Mouse (Mus musculus): Measurements from ENCODE around the gene Rnd1.

Rnd1 gene

GRCm38 (mm10) chr15:98676940-98677728 lies at the start of gene Rnd1:
TSS of gene Rnd1 (minus strand) at chr15:98677461.
- DNase-seq (ENCODE audit: low spot score in 2 of 2) = peak; percentile 82 to 88

- no peak for DNase-seq (ENCODE audit: low spot score in 2 of 2)
Measured at GRCm38 (mm10) chr15:98726746-98727145, 49.5 kb upstream of the Rnd1 start.

GRCm38 (mm10) chr15:98726079-98726478 lies 48.8 kb upstream of the Rnd1 start:
- DNase-seq (ENCODE audit: low spot score in 2 of 2) = no peak

GRCm38 (mm10) chr15:98724441-98724840 lies 47.2 kb upstream of the Rnd1 start:
- no peak for DNase-seq (ENCODE audit: low spot score in 2 of 2)

GRCm38 (mm10) chr15:98722854-98723253 lies 45.6 kb upstream of the Rnd1 start:
- no peak for DNase-seq (ENCODE audit: low spot score in 2 of 2)

GRCm38 (mm10) chr15:98722191-98722590 lies 44.9 kb upstream of the Rnd1 start:
- DNase-seq (ENCODE audit: low spot score in 2 of 2) = no peak

- DNase-seq (ENCODE audit: low spot score in 2 of 2) = no peak
Measured at GRCm38 (mm10) chr15:98717301-98717700, 40.0 kb upstream of the Rnd1 start.

- DNase-seq (ENCODE audit: low spot score in 2 of 2) = no peak
Measured at GRCm38 (mm10) chr15:98714230-98714652, 37.0 kb upstream of the Rnd1 start.

- peak in 1 of 2 experiments; percentile 48 for DNase-seq (ENCODE audit: low spot score in 2 of 2)
Measured at GRCm38 (mm10) chr15:98710442-98710841, 33.2 kb upstream of the Rnd1 start.

- peak; percentile 79 to 82 for DNase-seq (ENCODE audit: low spot score in 2 of 2)
Measured at GRCm38 (mm10) chr15:98707766-98708372, 30.6 kb upstream of the Rnd1 start, which contains the start of gene Ccdc65. TSS of gene Ccdc65 (plus strand) at chr15:98708207.

GRCm38 (mm10) chr15:98704312-98704711 lies 27.1 kb upstream of the Rnd1 start:
- DNase-seq (ENCODE audit: low spot score in 2 of 2) = no peak

GRCm38 (mm10) chr15:98699190-98700105 lies 22.2 kb upstream of the Rnd1 start:
- peak; percentile 74 to 86 for DNase-seq (ENCODE audit: low spot score in 2 of 2)

- no peak for DNase-seq (ENCODE audit: low spot score in 2 of 2)
Measured at GRCm38 (mm10) chr15:98696216-98696615, 19.0 kb upstream of the Rnd1 start.

- no peak for DNase-seq (ENCODE audit: low spot score in 2 of 2)
Measured at GRCm38 (mm10) chr15:98695726-98696125, 18.5 kb upstream of the Rnd1 start.

- DNase-seq (ENCODE audit: low spot score in 2 of 2) = no peak
Measured at GRCm38 (mm10) chr15:98692171-98692715, 15.0 kb upstream of the Rnd1 start.

- peak in 1 of 2 experiments; percentile 23 for DNase-seq (ENCODE audit: low spot score in 2 of 2)
Measured at GRCm38 (mm10) chr15:98691486-98692147, 14.4 kb upstream of the Rnd1 start.

- DNase-seq (ENCODE audit: low spot score in 2 of 2) = no peak
Measured at GRCm38 (mm10) chr15:98689682-98690081, 12.4 kb upstream of the Rnd1 start.

GRCm38 (mm10) chr15:98685926-98686325 lies 8.7 kb upstream of the Rnd1 start:
- no peak for DNase-seq (ENCODE audit: low spot score in 2 of 2)

- no peak for DNase-seq (ENCODE audit: low spot score in 2 of 2)
Measured at GRCm38 (mm10) chr15:98683746-98684145, 6.5 kb upstream of the Rnd1 start.

GRCm38 (mm10) chr15:98683177-98683576 lies 5.9 kb upstream of the Rnd1 start:
- no peak for DNase-seq (ENCODE audit: low spot score in 2 of 2)

- DNase-seq (ENCODE audit: low spot score in 2 of 2) = no peak
Measured at GRCm38 (mm10) chr15:98681633-98682032, 4.4 kb upstream of the Rnd1 start.
